Mouse (Mus musculus): ENCODE measurements around the gene Cks2.
"Not testable (repeated sequence)": the region's sequence is repeated elsewhere in the genome, so short reads cannot be mapped to it uniquely, and the experiment has no call there.

The Cks2 gene

GRCm38 (mm10) chr13:51641424-51641823 is 3.6 kb upstream of the Cks2 start:
- no peak for DNase-seq (ENCODE audit: low spot score)

GRCm38 (mm10) chr13:51642171-51642778 is 2.8 kb upstream of the Cks2 start:
- DNase-seq (ENCODE audit: low spot score): no peak

- no peak for DNase-seq (ENCODE audit: low spot score)
Measured at GRCm38 (mm10) chr13:51643924-51644828, 856 bp upstream of the Cks2 start.

- peak; percentile 47 for DNase-seq (ENCODE audit: low spot score)
Measured at GRCm38 (mm10) chr13:51645872-51646271, 840 bp downstream of the Cks2 start.

- DNase-seq (ENCODE audit: low spot score): no peak
Measured at GRCm38 (mm10) chr13:51646362-51647027, 1.5 kb downstream of the Cks2 start.

GRCm38 (mm10) chr13:51647770-51648169 is 2.7 kb downstream of the Cks2 start:
- DNase-seq (ENCODE audit: low spot score): no peak

GRCm38 (mm10) chr13:51648237-51648636 is 3.2 kb downstream of the Cks2 start:
- DNase-seq (ENCODE audit: low spot score): no peak

GRCm38 (mm10) chr13:51649740-51650139 is 4.7 kb downstream of the Cks2 start:
- no peak for DNase-seq (ENCODE audit: low spot score)

- DNase-seq (ENCODE audit: low spot score): peak; percentile 91
Measured at GRCm38 (mm10) chr13:51651408-51652064, 6.5 kb downstream of the Cks2 start, which contains the start of gene Secisbp2. Secisbp2 (plus strand) TSS chr13:51651697.

GRCm38 (mm10) chr13:51653159-51653558 is 8.1 kb downstream of the Cks2 start:
- no peak for DNase-seq (ENCODE audit: low spot score)

- no peak for DNase-seq (ENCODE audit: low spot score)
Measured at GRCm38 (mm10) chr13:51653961-51654360, 8.9 kb downstream of the Cks2 start.

- DNase-seq (ENCODE audit: low spot score): no peak
Measured at GRCm38 (mm10) chr13:51656516-51657235, 11.6 kb downstream of the Cks2 start.

GRCm38 (mm10) chr13:51658094-51658493 is 13.1 kb downstream of the Cks2 start:
- DNase-seq (ENCODE audit: low spot score): no peak

- DNase-seq (ENCODE audit: low spot score): no peak
Measured at GRCm38 (mm10) chr13:51659573-51659972, 14.5 kb downstream of the Cks2 start.

GRCm38 (mm10) chr13:51663561-51663960 is 18.5 kb downstream of the Cks2 start:
- DNase-seq (ENCODE audit: low spot score): no peak

GRCm38 (mm10) chr13:51668195-51668594 is 23.2 kb downstream of the Cks2 start:
- not testable (repeated sequence) for DNase-seq (ENCODE audit: low spot score)

GRCm38 (mm10) chr13:51676641-51677040 is 31.6 kb downstream of the Cks2 start:
- DNase-seq (ENCODE audit: low spot score): no peak

GRCm38 (mm10) chr13:51677041-51677440 is 32.0 kb downstream of the Cks2 start:
- DNase-seq (ENCODE audit: low spot score): no peak

GRCm38 (mm10) chr13:51677630-51678185 is 32.7 kb downstream of the Cks2 start:
- DNase-seq (ENCODE audit: low spot score): no peak

GRCm38 (mm10) chr13:51678687-51679086 is 33.7 kb downstream of the Cks2 start:
- no peak for DNase-seq (ENCODE audit: low spot score)

- DNase-seq (ENCODE audit: low spot score): no peak
Measured at GRCm38 (mm10) chr13:51679332-51679731, 34.3 kb downstream of the Cks2 start.

Data from adipocyte (in vitro differentiated cells).